In the genomic region with DNA sequence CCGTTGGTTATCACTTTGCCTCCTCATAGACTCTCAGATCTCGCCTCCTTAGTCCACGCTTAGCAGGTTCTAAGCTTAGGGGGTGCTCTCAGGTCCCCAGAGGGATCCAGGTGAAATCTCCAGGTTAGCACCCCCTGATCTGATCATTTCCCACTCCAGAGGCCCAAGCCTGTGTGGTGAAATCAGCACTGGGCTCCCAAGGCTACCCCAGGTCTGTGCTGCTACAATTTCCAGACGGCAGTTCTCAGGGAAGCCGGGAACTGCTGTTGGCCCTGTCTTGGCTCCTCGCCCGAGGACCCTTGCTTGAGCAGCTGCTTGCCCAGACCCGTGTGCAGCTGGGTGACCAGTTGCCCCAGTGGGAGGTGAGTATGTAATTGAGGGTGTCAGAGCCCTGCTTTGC, we compare ENCODE assay signal across 8 mouse cellular contexts. TPM values are rescaled to one million over a fixed set of nuclear protein-coding genes. Genes with fewer than 3 reads are reported as not detected.
DNase-seq lines count a peak whose midpoint lies in the region; ATAC-seq and TF ChIP-seq lines count a peak whose summit lies in the region.

No protein-coding gene starts in this region.

- peaks cover 9% of the 10 kb centered on the region for H3K36me3 ChIP-seq in embryonic facial prominence, embryonic 12.5 days
- H3K36me3 ChIP-seq in hindbrain, postnatal 0 days (ENCODE audit: insufficient read depth, low read length) = no peaks in the 10 kb centered on the region
- peaks cover 16% of the 10 kb centered on the region; the same call in 1 of the 2 replicates for H3K36me3 ChIP-seq in neural tube, embryonic 12.5 days

- peak overlapping the region; percentile 35 for H3K9ac ChIP-seq in embryonic facial prominence, embryonic 12.5 days
- H3K9ac ChIP-seq in hindbrain, postnatal 0 days (replicated peaks; ENCODE audit: low read length) = peak overlapping the region; percentile 40; the same call in 1 of the 2 replicates
- H3K9ac ChIP-seq in neural tube, embryonic 12.5 days = peak overlapping the region; percentile 57; the same call in 1 of the 2 replicates

- peaks cover 9% of the 10 kb centered on the region; the same call in 1 of the 2 replicates for H3K27me3 ChIP-seq in embryonic facial prominence, embryonic 12.5 days
- H3K27me3 ChIP-seq in hindbrain, postnatal 0 days (ENCODE audit: insufficient read depth, low read length) = no peaks in the 10 kb centered on the region
- H3K27me3 ChIP-seq in neural tube, embryonic 12.5 days (replicated peaks) = peaks cover 19% of the 10 kb centered on the region

- H3K4me2 ChIP-seq in embryonic facial prominence, embryonic 12.5 days (replicated peaks) = peak overlapping the region; percentile 80
- H3K4me2 ChIP-seq in hindbrain, postnatal 0 days (ENCODE audit: low read depth, low read length) = peak overlapping the region; percentile 96
- peak overlapping the region; percentile 83 for H3K4me2 ChIP-seq in neural tube, embryonic 12.5 days (replicated peaks)

- ATAC-seq in embryonic facial prominence, embryonic 12.5 days (ENCODE audit: insufficient number of reproducible peaks, insufficient read depth, low FRiP score, low TSS enrichment) = no peak
- ATAC-seq in hindbrain, postnatal 0 days = no peak
- ATAC-seq in neural tube, embryonic 12.5 days (ENCODE audit: low FRiP score, low read depth) = no peak

- H3K9me3 ChIP-seq in embryonic facial prominence, embryonic 12.5 days = no peaks in the 10 kb centered on the region
- H3K9me3 ChIP-seq in hindbrain, postnatal 0 days (ENCODE audit: low read length) = no peaks in the 10 kb centered on the region
- no peaks in the 10 kb centered on the region for H3K9me3 ChIP-seq in neural tube, embryonic 12.5 days

- peak; percentile 70 for DNase-seq in left cerebral cortex, postnatal 4 days
- DNase-seq in left cerebral cortex, adult 11 months (ENCODE audit: low spot score) = no peak
- DNase-seq in hindbrain, postnatal 0 days (ENCODE audit: low spot score) = peak; percentile 24
- no peak for DNase-seq in urinary bladder, adult 2 months (ENCODE audit: low spot score)
- DNase-seq in adrenal gland, postnatal 14 days = no peak
- DNase-seq in adrenal gland, postnatal 25 days = no peak

- H3K27ac ChIP-seq in embryonic facial prominence, embryonic 12.5 days = no peak overlapping the region
- H3K27ac ChIP-seq in hindbrain, postnatal 0 days = no peak overlapping the region
- H3K27ac ChIP-seq in neural tube, embryonic 12.5 days = no peak overlapping the region

- intact Hi-C loops in left cerebral cortex, postnatal 4 days (cut with DNase I) = no loop called here

- WGBS in embryonic facial prominence, embryonic 12.5 days = 33% methylated on average over 8 of the region's 8 CpGs
- WGBS in hindbrain, postnatal 0 days = 26% methylated on average over 8 of the region's 8 CpGs
- WGBS in neural tube, embryonic 12.5 days = 34% methylated on average over 8 of the region's 8 CpGs

- peak overlapping the region; percentile 53 for H3K4me3 ChIP-seq in embryonic facial prominence, embryonic 12.5 days
- peak overlapping the region; percentile 60 for H3K4me3 ChIP-seq in hindbrain, postnatal 0 days (ENCODE audit: low read length)
- H3K4me3 ChIP-seq in neural tube, embryonic 12.5 days = peak overlapping the region; percentile 58

- peaks cover 21% of the 10 kb centered on the region for H3K4me1 ChIP-seq in embryonic facial prominence, embryonic 12.5 days
- H3K4me1 ChIP-seq in hindbrain, postnatal 0 days (ENCODE audit: insufficient read depth, low read length) = peaks cover 12% of the 10 kb centered on the region
- peaks cover 24% of the 10 kb centered on the region for H3K4me1 ChIP-seq in neural tube, embryonic 12.5 days

- no peak for TF ChIP-seq CTCF in hindbrain, postnatal 0 days (IDR thresholded peaks at IDR 0.05; ENCODE audit: low read depth)

RNA-seq across cellular contexts. Expression of a gene that starts 0.8 kb away (rescaled TPM):
- 1 to 10 TPM; 5.6 to 5.7 TPM for total RNA-seq in left cerebral cortex, postnatal 4 days (2021)
- 47.2 and 49.7 TPM in 2 replicates for polyA plus RNA-seq in embryonic facial prominence, embryonic 12.5 days (2016; fragmentation: Nextera tagmentation; extraction: Ambion mirVana)
- total RNA-seq in hindbrain, postnatal 0 days (2014; rRNA removed) = 13.8 and 16.6 TPM in 2 replicates
- 14.7 and 15.8 TPM in 2 replicates for polyA plus RNA-seq in hindbrain, postnatal 0 days (2015; fragmentation: Nextera tagmentation; extraction: Ambion mirVana)
- 32.3 and 32.9 TPM in 2 replicates for polyA plus RNA-seq in neural tube, embryonic 12.5 days (2016; fragmentation: Nextera tagmentation; extraction: Ambion mirVana)
- polyA plus RNA-seq in urinary bladder, adult 2 months (2012; rRNA removed) = 1.3 TPM in 2 replicates
- total RNA-seq in adrenal gland, postnatal 14 days (2021) = 3.1 and 3.7 TPM in 2 replicates
- 1.4 and 2.5 TPM in 2 replicates for total RNA-seq in adrenal gland, postnatal 25 days (2021)

RNA-seq across cellular contexts. Expression of a gene that starts 10.9 kb away (rescaled TPM):
- total RNA-seq in left cerebral cortex, postnatal 4 days (2021) = 10 to 100 TPM; 14.9 to 16.3 TPM
- polyA plus RNA-seq in embryonic facial prominence, embryonic 12.5 days (2016; fragmentation: Nextera tagmentation; extraction: Ambion mirVana) = 102 and 107 TPM in 2 replicates
- 4.6 and 15.4 TPM in 2 replicates for total RNA-seq in hindbrain, postnatal 0 days (2014; rRNA removed)
- polyA plus RNA-seq in hindbrain, postnatal 0 days (2015; fragmentation: Nextera tagmentation; extraction: Ambion mirVana) = 33.0 and 35.8 TPM in 2 replicates
- 59.9 and 65.8 TPM in 2 replicates for polyA plus RNA-seq in neural tube, embryonic 12.5 days (2016; fragmentation: Nextera tagmentation; extraction: Ambion mirVana)
- polyA plus RNA-seq in urinary bladder, adult 2 months (2012; rRNA removed) = 805 and 1,244 TPM in 2 replicates
- 79.4 and 132 TPM in 2 replicates for total RNA-seq in adrenal gland, postnatal 14 days (2021)
- 28.9 and 30.2 TPM in 2 replicates for total RNA-seq in adrenal gland, postnatal 25 days (2021)

RNA-seq across cellular contexts. Expression of a gene that starts 17.0 kb away (rescaled TPM):
- 100 to 1,000 TPM; 306 to 334 TPM for total RNA-seq in left cerebral cortex, postnatal 4 days (2021)
- 78.8 and 88.4 TPM in 2 replicates for polyA plus RNA-seq in embryonic facial prominence, embryonic 12.5 days (2016; fragmentation: Nextera tagmentation; extraction: Ambion mirVana)
- total RNA-seq in hindbrain, postnatal 0 days (2014; rRNA removed) = 138 and 152 TPM in 2 replicates
- polyA plus RNA-seq in hindbrain, postnatal 0 days (2015; fragmentation: Nextera tagmentation; extraction: Ambion mirVana) = 239 and 251 TPM in 2 replicates
- polyA plus RNA-seq in neural tube, embryonic 12.5 days (2016; fragmentation: Nextera tagmentation; extraction: Ambion mirVana) = 267 TPM in 2 replicates
- polyA plus RNA-seq in urinary bladder, adult 2 months (2012; rRNA removed) = 303 and 339 TPM in 2 replicates
- total RNA-seq in adrenal gland, postnatal 14 days (2021) = 152 and 174 TPM in 2 replicates
- 65.9 and 69.0 TPM in 2 replicates for total RNA-seq in adrenal gland, postnatal 25 days (2021)

RNA-seq across cellular contexts. Expression of a gene that starts 28.7 kb away (rescaled TPM):
- 10 to 100 TPM; 37.8 to 40.0 TPM for total RNA-seq in left cerebral cortex, postnatal 4 days (2021)
- 17.4 and 20.4 TPM in 2 replicates for polyA plus RNA-seq in embryonic facial prominence, embryonic 12.5 days (2016; fragmentation: Nextera tagmentation; extraction: Ambion mirVana)
- 98.0 and 103 TPM in 2 replicates for total RNA-seq in hindbrain, postnatal 0 days (2014; rRNA removed)
- 54.8 and 55.3 TPM in 2 replicates for polyA plus RNA-seq in hindbrain, postnatal 0 days (2015; fragmentation: Nextera tagmentation; extraction: Ambion mirVana)
- polyA plus RNA-seq in neural tube, embryonic 12.5 days (2016; fragmentation: Nextera tagmentation; extraction: Ambion mirVana) = 23.5 and 28.0 TPM in 2 replicates
- polyA plus RNA-seq in urinary bladder, adult 2 months (2012; rRNA removed) = 0.69 and 0.98 TPM in 2 replicates
- 3.4 and 4.7 TPM in 2 replicates for total RNA-seq in adrenal gland, postnatal 14 days (2021)
- 4.1 and 4.3 TPM in 2 replicates for total RNA-seq in adrenal gland, postnatal 25 days (2021)

RNA-seq across cellular contexts. Expression of a gene that starts 58.9 kb away (rescaled TPM):
- 100 to 1,000 TPM; 103 to 105 TPM for total RNA-seq in left cerebral cortex, postnatal 4 days (2021)
- polyA plus RNA-seq in embryonic facial prominence, embryonic 12.5 days (2016; fragmentation: Nextera tagmentation; extraction: Ambion mirVana) = 18.5 and 20.4 TPM in 2 replicates
- 57.6 and 65.0 TPM in 2 replicates for total RNA-seq in hindbrain, postnatal 0 days (2014; rRNA removed)
- 13.1 and 13.5 TPM in 2 replicates for polyA plus RNA-seq in hindbrain, postnatal 0 days (2015; fragmentation: Nextera tagmentation; extraction: Ambion mirVana)
- polyA plus RNA-seq in neural tube, embryonic 12.5 days (2016; fragmentation: Nextera tagmentation; extraction: Ambion mirVana) = 15.8 and 19.6 TPM in 2 replicates
- polyA plus RNA-seq in urinary bladder, adult 2 months (2012; rRNA removed) = 43.1 and 55.5 TPM in 2 replicates
- 83.7 and 94.0 TPM in 2 replicates for total RNA-seq in adrenal gland, postnatal 14 days (2021)
- 104 and 109 TPM in 2 replicates for total RNA-seq in adrenal gland, postnatal 25 days (2021)

Comparison
In these comparisons a context has a peak if more than half of its experiments do, and no peak if none do; other contexts are left out.
1. DNase-seq: peak in left cerebral cortex, postnatal 4 days (single experiment) and hindbrain, postnatal 0 days (single experiment); none in left cerebral cortex, adult 11 months (single experiment), urinary bladder, adult 2 months (single experiment), adrenal gland, postnatal 14 days (single experiment) and adrenal gland, postnatal 25 days (single experiment).
2. Peak in every context shown above with its lines, with median percentiles within 50 percentile points of each other: H3K4me2 ChIP-seq, H3K4me3 ChIP-seq and H3K9ac ChIP-seq.